Mouse (Mus musculus) testis, adult 2 months (tissue): ENCODE measurements around the gene Ppargc1a.

Experiments
- CTCF ChIP-seq: fragments of 200-500 bp; IDR thresholded peaks from 2 replicates; pipeline ENCODE4 v1.5.1; 2012; ENCODE audit warnings: low read depth, mild to moderate bottlenecking, inconsistent platforms, low read length, moderate library complexity; ENCODE audit not compliant: control insufficient read depth, insufficient read depth, insufficient replicate concordance
- POLR2A ChIP-seq: fragments of 200-500 bp; IDR thresholded peaks from 2 replicates; pipeline ENCODE4 v1.6.1; 2012; ENCODE audit warnings: low read depth, mild to moderate bottlenecking, inconsistent platforms, low read length, moderate library complexity; ENCODE audit not compliant: control insufficient read depth

DNA sequence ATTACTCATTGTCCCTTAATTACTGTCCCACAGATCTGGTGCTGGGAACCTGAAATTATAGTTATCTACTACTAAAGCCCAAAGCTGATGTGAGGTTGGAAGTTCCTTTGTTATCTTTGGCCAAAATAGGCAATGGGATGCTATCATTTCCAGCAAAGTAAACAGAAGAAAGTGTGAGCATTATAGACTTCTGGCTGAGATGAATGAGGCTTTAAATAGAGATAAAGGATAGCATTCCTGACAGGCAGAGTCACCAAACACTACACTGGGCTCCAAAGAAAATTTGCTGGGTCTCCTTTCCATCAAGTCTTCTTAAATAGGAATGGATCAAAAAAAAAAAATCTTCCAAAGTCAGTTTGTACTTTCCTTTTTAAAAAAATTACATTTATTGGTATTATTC is 87.7 kb downstream of the Ppargc1a start:
- TF ChIP-seq CTCF (no peak), POLR2A (no peak)
